Mouse (Mus musculus): ENCODE data around the gene Cdh13.

The Cdh13 gene

GRCm38 (mm10) chr8:118937412-118937811, 653.9 kb downstream of the Cdh13 start:
- DNase-seq (ENCODE audit: low read depth, low spot score) = no peak

GRCm38 (mm10) chr8:118938025-118938424, 654.5 kb downstream of the Cdh13 start:
- no peak for DNase-seq (ENCODE audit: low read depth, low spot score)

- no peak for DNase-seq (ENCODE audit: low read depth, low spot score)
These were observed 668.5 kb downstream of the Cdh13 start for GRCm38 (mm10) chr8:118951766-118952741.

GRCm38 (mm10) chr8:118956109-118956508, 672.6 kb downstream of the Cdh13 start:
- no peak for DNase-seq (ENCODE audit: low read depth, low spot score)

GRCm38 (mm10) chr8:118961877-118962545, 678.5 kb downstream of the Cdh13 start:
- DNase-seq (ENCODE audit: low read depth, low spot score) = no peak

GRCm38 (mm10) chr8:118965101-118965840, 681.7 kb downstream of the Cdh13 start:
- DNase-seq (ENCODE audit: low read depth, low spot score) = no peak

GRCm38 (mm10) chr8:118968896-118969295, 685.4 kb downstream of the Cdh13 start:
- DNase-seq (ENCODE audit: low read depth, low spot score) = no peak

- DNase-seq (ENCODE audit: low read depth, low spot score) = no peak
These were observed 696.3 kb downstream of the Cdh13 start for GRCm38 (mm10) chr8:118979800-118980199.

GRCm38 (mm10) chr8:118983724-118984123, 700.2 kb downstream of the Cdh13 start:
- DNase-seq (ENCODE audit: low read depth, low spot score) = no peak

- DNase-seq (ENCODE audit: low read depth, low spot score) = no peak
These were observed 703.3 kb downstream of the Cdh13 start for GRCm38 (mm10) chr8:118986796-118987195.

GRCm38 (mm10) chr8:118995641-118996188, 712.2 kb downstream of the Cdh13 start:
- no peak for DNase-seq (ENCODE audit: low read depth, low spot score)

GRCm38 (mm10) chr8:119000595-119000994, 717.1 kb downstream of the Cdh13 start:
- DNase-seq (ENCODE audit: low read depth, low spot score) = no peak

- DNase-seq (ENCODE audit: low read depth, low spot score) = no peak
These were observed 721.3 kb downstream of the Cdh13 start for GRCm38 (mm10) chr8:119004821-119005220.

- no peak for DNase-seq (ENCODE audit: low read depth, low spot score)
These were observed 735.1 kb downstream of the Cdh13 start for GRCm38 (mm10) chr8:119018675-119019074.

- no peak for DNase-seq (ENCODE audit: low read depth, low spot score)
These were observed 737.2 kb downstream of the Cdh13 start for GRCm38 (mm10) chr8:119020781-119021180.

- no peak for DNase-seq (ENCODE audit: low read depth, low spot score)
These were observed 737.9 kb downstream of the Cdh13 start for GRCm38 (mm10) chr8:119021478-119021877.

- no peak for DNase-seq (ENCODE audit: low read depth, low spot score)
These were observed 738.9 kb downstream of the Cdh13 start for GRCm38 (mm10) chr8:119022301-119022870.

- no peak for DNase-seq (ENCODE audit: low read depth, low spot score)
These were observed 749.9 kb downstream of the Cdh13 start for GRCm38 (mm10) chr8:119033398-119033797.

- DNase-seq (ENCODE audit: low read depth, low spot score) = no peak
These were observed 750.5 kb downstream of the Cdh13 start for GRCm38 (mm10) chr8:119034037-119034436.

- DNase-seq (ENCODE audit: low read depth, low spot score) = no peak
These were observed 751.6 kb downstream of the Cdh13 start for GRCm38 (mm10) chr8:119035126-119035525.

- DNase-seq (ENCODE audit: low read depth, low spot score) = no peak
These were observed 754.0 kb downstream of the Cdh13 start for GRCm38 (mm10) chr8:119037571-119037970.

All from retina, postnatal 7 days (tissue).